In genomic region chr1:35536276-35536675, GRCm38 (mm10) we compare ENCODE assay signal across 16 mouse cellular contexts.
DNase-seq lines count a peak whose midpoint lies in the region; TF ChIP-seq lines count a peak whose summit lies in the region.
"Had no signal": no experiment of that assay in that cellular context is flagged by ENCODE, and none has a peak within 500 bp of the region (broad histone marks: within the 10 kb centered on the region; RNA-seq: fewer than 3 reads in every experiment).

No protein-coding gene starts in this region.

- no peak for TF ChIP-seq EP300 in heart, adult 2 months (IDR thresholded peaks at IDR 0.05; ENCODE audit: insufficient read depth, low read depth, low read length)

- H3K79me2 ChIP-seq in heart, adult 2 months (replicated peaks; ENCODE audit: control insufficient read depth, insufficient read depth, low read length), result no peaks in the 10 kb centered on the region

- TF ChIP-seq POLR2A in heart, adult 2 months (IDR thresholded peaks at IDR 0.05; ENCODE audit: insufficient read depth, low read depth, low read length), result no peak
- TF ChIP-seq POLR2A in cortical plate, adult 2 months (IDR thresholded peaks at IDR 0.05; ENCODE audit: extremely low read depth, insufficient read depth, low read length), result no peak

- 83% methylated on average over 5 of the region's 5 CpGs for WGBS in heart, adult 2 months
- WGBS in hindbrain, embryonic 10.5 days, result 92% methylated on average over 5 of the region's 5 CpGs

- H3K4me1 ChIP-seq in heart, adult 2 months (ENCODE audit: control insufficient read depth, insufficient read depth, low read length), result no peaks in the 10 kb centered on the region
- peaks cover 4% of the 10 kb centered on the region; the same call in 1 of the 2 replicates for H3K4me1 ChIP-seq in cortical plate, adult 2 months (ENCODE audit: control insufficient read depth, insufficient read depth, low read length)
- no peaks in the 10 kb centered on the region for H3K4me1 ChIP-seq in hindbrain, embryonic 10.5 days (replicated peaks)
- H3K4me1 ChIP-seq: embryonic facial prominence, embryonic 10.5 days; forebrain, embryonic 13.5 days; heart, embryonic 12.5 days; hindbrain, embryonic 15.5 days had no signal

- no peak for TF ChIP-seq CTCF in heart, adult 2 months (IDR thresholded peaks at IDR 0.05)
- no peak for TF ChIP-seq CTCF in cortical plate, adult 2 months (IDR thresholded peaks at IDR 0.05; ENCODE audit: extremely low read depth, insufficient read depth, low read length)

- peak; percentile 21 for DNase-seq in heart, adult 11 months
- no peak for DNase-seq in heart, adult 2 months
- peak; percentile 23 to 45 for DNase-seq in kidney, adult 8-10 months
- no peak for DNase-seq in kidney, postnatal 4 days
- DNase-seq in telencephalon, adult 2 months (ENCODE audit: low read depth, low spot score), result peak; percentile 29
- DNase-seq in hindbrain, embryonic 10.5 days (ENCODE audit: low spot score), result no peak
- DNase-seq: adrenal gland, postnatal 14 days; cerebellum, adult 18-20 months; cerebellum, adult 9-11 months; cerebellum, postnatal 36 days; gastrocnemius, postnatal 10 days had no signal

- no peaks in the 10 kb centered on the region for H3K27me3 ChIP-seq in heart, adult 2 months (ENCODE audit: control insufficient read depth, insufficient read depth, low read length)
- no peaks in the 10 kb centered on the region for H3K27me3 ChIP-seq in hindbrain, embryonic 10.5 days (ENCODE audit: insufficient read depth, poor library complexity, severe bottlenecking)
- H3K27me3 ChIP-seq: forebrain, embryonic 13.5 days; heart, embryonic 12.5 days; hindbrain, embryonic 15.5 days had no signal

- no peak overlapping the region for H3K9ac ChIP-seq in heart, adult 2 months (ENCODE audit: low read depth, low read length)
- H3K9ac ChIP-seq: forebrain, embryonic 13.5 days; heart, embryonic 12.5 days; hindbrain, embryonic 15.5 days had no signal

- H3K36me3 ChIP-seq in heart, adult 2 months (ENCODE audit: control insufficient read depth, insufficient read depth, low read length), result no peaks in the 10 kb centered on the region
- H3K36me3 ChIP-seq in hindbrain, embryonic 10.5 days, result no peaks in the 10 kb centered on the region
- H3K36me3 ChIP-seq: embryonic facial prominence, embryonic 10.5 days; heart, embryonic 12.5 days; hindbrain, embryonic 15.5 days had no signal

- no peak overlapping the region for H3K4me3 ChIP-seq in heart, adult 2 months
- no peak overlapping the region for H3K4me3 ChIP-seq in cortical plate, adult 2 months (ENCODE audit: insufficient read depth, low read length)
- no peak overlapping the region for H3K4me3 ChIP-seq in hindbrain, embryonic 10.5 days
- H3K4me3 ChIP-seq: embryonic facial prominence, embryonic 10.5 days; forebrain, embryonic 13.5 days; heart, embryonic 12.5 days; hindbrain, embryonic 15.5 days had no signal

- no peaks in the 10 kb centered on the region for H3K9me3 ChIP-seq in hindbrain, embryonic 10.5 days
- H3K9me3 ChIP-seq: embryonic facial prominence, embryonic 10.5 days; forebrain, embryonic 13.5 days; hindbrain, embryonic 15.5 days had no signal

- H3K27ac ChIP-seq in heart, adult 2 months, result no peak overlapping the region
- H3K27ac ChIP-seq in cortical plate, adult 2 months (ENCODE audit: insufficient read depth, low read length), result peak overlapping the region; percentile 77; the same call in 1 of the 2 replicates
- no peak overlapping the region for H3K27ac ChIP-seq in hindbrain, embryonic 10.5 days
- H3K27ac ChIP-seq: embryonic facial prominence, embryonic 10.5 days; forebrain, embryonic 13.5 days; hindbrain, embryonic 15.5 days had no signal

- intact Hi-C loops in heart, adult 2 months (cut with DNase I), result no loop called here

Comparison
In these comparisons a context has a peak if more than half of its experiments do, and no peak if none do; other contexts are left out.
1. DNase-seq: peak in heart, adult 11 months (single experiment), kidney, adult 8-10 months (2 of 2) and telencephalon, adult 2 months (single experiment); none in heart, adult 2 months (0 of 2), kidney, postnatal 4 days (0 of 2) and hindbrain, embryonic 10.5 days (single experiment).